Mouse (Mus musculus) kidney, postnatal 0 days (tissue): ENCODE measurements at regions not wholly inside any gene's neighbourhood (a gene's known extent, or its start where the extent isn't known, plus 50 kb on each side); places are given as distances from the start of the nearest gene placed in this dataset.

Experiments
- ATAC-seq: fragments of 200-750 bp; cut with Nextera tagmentation; replicated peaks from 2 replicates; pipeline ENCODE4 v1.8.0; 2017; ENCODE audit warnings: low read depth, moderate number of reproducible peaks, moderate TSS enrichment, moderate library complexity; ENCODE audit not compliant: low FRiP score
- DNase-seq: peaks from one replicate; pipeline ENCODE4 v3.0.0-alpha.2; 2016; ENCODE audit warnings: low spot score
- H3K27ac ChIP-seq: fragments of 300-500 bp; sonication (generic); 2 replicates; pipeline ENCODE4 v1.5.1; 2014; ENCODE audit warnings: mild to moderate bottlenecking
- H3K27me3 ChIP-seq: fragments of 300-500 bp; sonication (generic); 2 replicates; pipeline ENCODE4 v1.6.1; 2014; ENCODE audit warnings: low read length, mixed read lengths; ENCODE audit not compliant: insufficient read depth
- H3K36me3 ChIP-seq: fragments of 300-500 bp; sonication (generic); 2 replicates; pipeline ENCODE4 v1.6.1; 2014; ENCODE audit warnings: low read length, mixed read lengths; ENCODE audit not compliant: insufficient read depth
- H3K4me1 ChIP-seq: fragments of 300-500 bp; sonication (generic); replicated peaks from 2 replicates; pipeline ENCODE4 v1.6.1; 2014; ENCODE audit warnings: antibody characterized with exemption, low read length, mixed read lengths; ENCODE audit not compliant: insufficient read depth
- H3K4me2 ChIP-seq: fragments of 300-500 bp; sonication (generic); 2 replicates; pipeline ENCODE4 v1.6.1; 2014; ENCODE audit warnings: mild to moderate bottlenecking, low read length, moderate library complexity, mixed read lengths
- H3K4me3 ChIP-seq: fragments of 300-500 bp; sonication (generic); replicated peaks from 2 replicates; pipeline ENCODE4 v1.5.1; 2014; ENCODE audit warnings: low read depth, low read length
- H3K9ac ChIP-seq: fragments of 300-500 bp; sonication (generic); 2 replicates; pipeline ENCODE4 v1.6.1; 2014; ENCODE audit warnings: low read depth, low read length
- H3K9me3 ChIP-seq: fragments of 300-500 bp; sonication (generic); replicated peaks from 2 replicates; pipeline ENCODE4 v1.6.1; 2016; ENCODE audit warnings: low read length, inconsistent platforms, mixed read lengths
- CTCF ChIP-seq: IDR thresholded peaks from 2 replicates; pipeline ENCODE4 v1.5.1; 2016; ENCODE audit warnings: antibody characterized with exemption, low read depth, mild to moderate bottlenecking, moderate library complexity
- WGBS: fragments of 180-500 bp; shearing (Covaris S2); extraction: QIAGEN DNeasy Blood & Tissue Kit; methylation state at CpG from one replicate; pipeline ENCODE4 v1.1.7; 2014; 5-methylcytosine and 5-hydroxymethylcytosine counted together

DNA sequence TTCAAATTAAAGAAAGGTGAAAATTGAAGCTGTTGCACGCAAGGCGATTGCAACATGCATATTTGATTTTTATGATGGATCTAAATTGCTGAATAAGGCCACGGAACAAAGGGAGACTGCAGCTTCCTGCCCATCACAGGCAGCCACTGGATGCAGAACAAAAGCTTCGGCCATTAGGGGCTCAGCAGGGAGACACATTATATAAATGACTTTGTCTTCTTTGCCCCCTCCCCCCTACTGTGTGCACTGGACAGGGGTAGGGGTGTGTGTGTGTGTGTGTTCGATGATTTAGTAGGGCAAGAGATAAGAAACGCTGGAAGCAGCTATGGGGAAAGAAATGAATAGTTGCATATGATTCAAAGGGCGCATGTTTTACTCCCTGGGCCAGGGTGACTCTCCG, 481.2 kb upstream of the Pmfbp1 start:
- no peak for ATAC-seq

DNA sequence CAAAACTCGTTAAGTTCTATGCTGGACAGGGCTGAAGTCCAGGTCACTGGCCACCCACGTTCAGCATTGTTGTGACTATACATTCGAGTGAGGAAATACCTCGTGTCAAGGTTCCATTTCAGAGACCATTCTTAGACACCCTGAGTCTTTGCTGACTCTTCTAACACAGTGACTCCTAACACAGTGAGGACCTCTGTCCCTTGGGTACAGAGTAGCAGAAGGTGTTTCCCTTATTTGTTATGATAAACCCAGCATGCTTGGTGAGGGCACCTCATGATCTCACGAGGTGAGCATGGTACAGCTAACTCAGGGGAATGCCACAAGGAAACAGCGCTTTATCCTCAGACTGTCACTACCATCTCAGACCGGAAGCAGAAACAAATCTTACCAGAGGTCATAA, 480.2 kb upstream of the Pmfbp1 start:
- Histone ChIP-seq H3K9ac (no peak overlapping the region), H3K27ac (no peak overlapping the region), H3K4me1 (no peaks in the 10 kb centered on the region), H3K27me3 (no peaks in the 10 kb centered on the region), H3K4me2 (no peak overlapping the region), H3K36me3 (no peaks in the 10 kb centered on the region), H3K4me3 (no peak overlapping the region), H3K9me3 (no peaks in the 10 kb centered on the region)
- WGBS: 42% methylated on average over 7 of the region's 7 CpGs
- DNase-seq (no peak), ATAC-seq (peak; percentile 43; the same call in 1 of the 2 replicates)
- no peak for TF ChIP-seq CTCF

More for the DNA sequence above, 481.2 kb upstream of the Pmfbp1 start:
- WGBS: 47% methylated on average over 8 of the region's 8 CpGs
- no peak overlapping the region for H3K4me2 ChIP-seq
- H3K27me3 ChIP-seq: no peaks in the 10 kb centered on the region
- H3K27ac ChIP-seq: no peak overlapping the region
- no peak for TF ChIP-seq CTCF
- H3K9me3 ChIP-seq: no peaks in the 10 kb centered on the region
- no peaks in the 10 kb centered on the region for H3K4me1 ChIP-seq
- no peak overlapping the region for H3K9ac ChIP-seq
- no peaks in the 10 kb centered on the region for H3K36me3 ChIP-seq
- no peak overlapping the region for H3K4me3 ChIP-seq
- no peak for DNase-seq

DNA sequence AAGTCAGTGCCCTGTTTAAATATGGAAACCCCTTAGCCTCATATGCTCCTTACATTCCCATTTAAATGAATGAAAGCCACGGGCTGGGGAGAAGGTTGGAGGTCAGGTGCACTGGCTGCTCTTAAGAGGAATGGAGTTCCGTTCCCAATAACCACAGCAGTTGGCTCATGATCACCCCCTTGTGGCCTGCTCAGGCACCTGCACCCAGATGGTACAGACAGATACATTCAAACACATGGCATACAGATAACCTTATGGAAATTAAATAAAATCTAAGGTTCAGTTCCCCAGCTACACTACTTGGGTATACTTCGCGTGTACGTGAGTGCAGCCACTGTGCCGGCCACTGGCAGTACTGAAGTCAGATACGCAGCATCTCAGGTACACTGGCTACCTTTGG, 479.1 kb upstream of the Pmfbp1 start:
- H3K4me1 ChIP-seq: no peaks in the 10 kb centered on the region
- H3K27ac ChIP-seq: no peak overlapping the region
- H3K4me3 ChIP-seq: no peak overlapping the region
- 76% methylated on average over 7 of the region's 7 CpGs for WGBS
- no peaks in the 10 kb centered on the region for H3K27me3 ChIP-seq
- DNase-seq (peak; percentile 55), ATAC-seq (no peak)
- TF ChIP-seq CTCF: peak; percentile 80
- no peaks in the 10 kb centered on the region for H3K9me3 ChIP-seq
- H3K36me3 ChIP-seq: no peaks in the 10 kb centered on the region
- no peak overlapping the region for H3K4me2 ChIP-seq
- no peak overlapping the region for H3K9ac ChIP-seq

DNA sequence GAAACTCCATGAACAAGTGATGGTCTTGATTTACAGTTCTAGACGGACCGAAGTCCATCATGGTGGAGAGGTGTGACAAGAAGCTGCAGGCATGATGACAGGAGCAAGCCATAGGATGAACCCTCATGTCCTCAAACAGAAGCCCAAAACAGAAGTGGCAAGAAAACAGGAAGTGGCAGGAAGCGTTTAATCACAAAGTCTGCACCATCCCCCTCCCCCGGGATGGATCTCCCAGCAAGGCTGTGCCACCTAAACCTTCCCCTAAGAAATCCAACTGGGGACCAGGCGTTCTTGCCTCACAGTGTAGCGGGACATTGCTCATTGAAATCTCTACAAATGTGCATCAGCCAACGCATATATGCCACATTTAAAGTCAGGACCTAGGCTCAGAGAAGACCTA, 474.3 kb upstream of the Pmfbp1 start:
- ATAC-seq: no peak
- no peak overlapping the region for H3K4me3 ChIP-seq
- no peak for TF ChIP-seq CTCF
- no peaks in the 10 kb centered on the region for H3K27me3 ChIP-seq
- H3K4me1 ChIP-seq: no peaks in the 10 kb centered on the region
- H3K36me3 ChIP-seq: no peaks in the 10 kb centered on the region
- H3K9ac ChIP-seq: no peak overlapping the region
- H3K9me3 ChIP-seq: no peaks in the 10 kb centered on the region
- 76% methylated on average over 7 of the region's 7 CpGs for WGBS
- no peak for DNase-seq
- no peak overlapping the region for H3K27ac ChIP-seq
- H3K4me2 ChIP-seq: no peak overlapping the region

DNA sequence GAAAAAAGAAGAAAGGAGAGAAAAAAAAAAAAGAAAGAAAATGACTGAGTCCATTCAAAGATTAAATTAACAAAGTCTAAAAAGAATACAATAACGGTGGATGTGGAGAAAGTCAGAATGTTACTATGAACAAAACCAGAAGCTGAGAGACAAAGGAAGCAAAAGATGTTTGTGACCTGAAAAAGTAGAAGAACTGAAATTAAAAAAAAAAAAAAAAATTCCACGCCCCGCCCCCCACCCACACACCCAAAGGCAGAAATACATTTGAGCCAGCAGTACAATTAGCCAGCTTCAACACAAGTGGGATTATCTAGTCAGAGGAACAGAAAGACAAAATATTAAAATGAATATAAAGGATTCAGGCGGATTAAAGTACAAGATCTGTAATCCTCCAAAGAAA, 473.7 kb upstream of the Pmfbp1 start:
- no peaks in the 10 kb centered on the region for H3K36me3 ChIP-seq
- no peaks in the 10 kb centered on the region for H3K9me3 ChIP-seq
- no peaks in the 10 kb centered on the region for H3K4me1 ChIP-seq
- DNase-seq: no peak
- H3K27me3 ChIP-seq: no peaks in the 10 kb centered on the region
- no peak overlapping the region for H3K4me3 ChIP-seq
- no peak for TF ChIP-seq CTCF
- no peak overlapping the region for H3K9ac ChIP-seq
- H3K27ac ChIP-seq: no peak overlapping the region
- no peak overlapping the region for H3K4me2 ChIP-seq
- 96% methylated on average over 4 of the region's 4 CpGs for WGBS
- no peak for ATAC-seq

DNA sequence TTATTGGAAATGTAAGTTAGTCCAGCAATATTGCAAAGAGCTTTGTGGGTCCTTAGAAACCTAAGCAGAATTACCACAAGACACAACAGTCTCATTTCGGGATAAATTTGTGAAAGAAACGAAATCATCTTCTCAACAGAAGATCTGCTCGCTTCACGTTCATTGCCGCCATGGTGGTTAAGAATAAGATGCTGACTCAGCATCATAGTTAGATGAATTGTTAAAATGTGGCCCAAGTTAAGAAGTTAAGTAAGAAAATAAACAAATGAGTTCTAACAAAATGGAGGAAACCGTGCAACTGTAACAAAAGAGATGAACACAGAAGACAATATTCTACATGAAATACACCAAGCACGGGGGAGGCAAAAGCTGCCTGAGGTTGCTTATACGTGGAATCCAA, 465.9 kb upstream of the Pmfbp1 start:
- H3K27me3 ChIP-seq: no peaks in the 10 kb centered on the region
- 87% methylated on average over 8 of the region's 8 CpGs for WGBS
- no peak overlapping the region for H3K4me2 ChIP-seq
- H3K36me3 ChIP-seq: no peaks in the 10 kb centered on the region
- H3K4me1 ChIP-seq: no peaks in the 10 kb centered on the region
- no peak for TF ChIP-seq CTCF
- H3K9me3 ChIP-seq: no peaks in the 10 kb centered on the region
- ATAC-seq (no peak), DNase-seq (no peak)
- H3K4me3 ChIP-seq: no peak overlapping the region
- no peak overlapping the region for H3K9ac ChIP-seq
- H3K27ac ChIP-seq: no peak overlapping the region

DNA sequence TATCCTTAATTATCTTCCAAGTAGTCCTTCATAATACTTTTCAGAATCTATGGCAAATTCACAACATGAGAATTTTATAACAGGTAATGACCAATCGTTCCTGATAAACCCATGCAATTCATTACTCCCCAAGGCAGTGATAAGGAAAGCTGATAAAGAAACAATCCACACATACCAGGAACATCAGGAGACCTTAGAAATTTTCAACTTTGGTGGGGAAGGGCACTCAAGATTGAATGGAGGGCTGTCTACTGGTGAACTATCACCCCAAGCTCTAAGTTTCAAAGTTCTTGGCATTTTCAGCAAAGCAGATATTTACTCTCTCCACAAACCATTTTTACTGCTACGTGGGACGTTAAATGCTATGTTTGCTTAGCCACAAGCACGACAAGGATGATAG, 440.2 kb upstream of the Pmfbp1 start:
- Histone ChIP-seq H3K27me3 (no peaks in the 10 kb centered on the region), H3K4me1 (no peaks in the 10 kb centered on the region), H3K9ac (no peak overlapping the region), H3K27ac (no peak overlapping the region), H3K4me3 (no peak overlapping the region), H3K9me3 (no peaks in the 10 kb centered on the region; the same call in 1 of the 2 replicates), H3K36me3 (no peaks in the 10 kb centered on the region), H3K4me2 (no peak overlapping the region)
- TF ChIP-seq CTCF: no peak
- 45% methylated on average over 4 of the region's 4 CpGs for WGBS
- no peak for DNase-seq
- ATAC-seq: no peak
